Mouse (Mus musculus): ENCODE measurements at regions not wholly inside any gene's neighbourhood (a gene's known extent, or its start where the extent isn't known, plus 50 kb on each side); places are given as distances from the start of the nearest gene placed in this dataset.

GRCm38 (mm10) chr14:120679072-120679471 is 200.8 kb downstream of the Rap2a start:
- DNase-seq (ENCODE audit: low spot score) (no peak), ATAC-seq (replicated peaks; ENCODE audit: low FRiP score) (no peak)
- no peaks in the 10 kb centered on the region for H3K36me3 ChIP-seq (ENCODE audit: control insufficient read depth, insufficient read depth, low read length)
- no peaks in the 10 kb centered on the region for H3K27me3 ChIP-seq (ENCODE audit: control insufficient read depth, insufficient read depth, low read length)
- 68% methylated on average over 2 of the region's 2 CpGs for WGBS
- H3K4me1 ChIP-seq (replicated peaks; ENCODE audit: control insufficient read depth, insufficient read depth, low read length) = no peaks in the 10 kb centered on the region
- no peak overlapping the region for H3K27ac ChIP-seq (ENCODE audit: low read depth, low read length)
- H3K9ac ChIP-seq (ENCODE audit: low read length) = no peak overlapping the region
- no peaks in the 10 kb centered on the region for H3K9me3 ChIP-seq (ENCODE audit: control insufficient read depth, low read length)
- no peak overlapping the region for H3K4me2 ChIP-seq (ENCODE audit: low read depth, low read length, severe bottlenecking)
- H3K4me3 ChIP-seq (ENCODE audit: low read depth, low read length) = no peak overlapping the region

- no peaks in the 10 kb centered on the region for H3K9me3 ChIP-seq (ENCODE audit: control insufficient read depth, low read length)
- H3K4me3 ChIP-seq (ENCODE audit: low read depth, low read length) = no peak overlapping the region
- no peak for DNase-seq (ENCODE audit: low spot score)
- no peak overlapping the region for H3K27ac ChIP-seq (ENCODE audit: low read depth, low read length)
- ATAC-seq (replicated peaks; ENCODE audit: low FRiP score) = no peak
- WGBS = 88% methylated on average over 2 of the region's 2 CpGs
- no peaks in the 10 kb centered on the region for H3K36me3 ChIP-seq (ENCODE audit: control insufficient read depth, insufficient read depth, low read length)
- no peak overlapping the region for H3K4me2 ChIP-seq (ENCODE audit: low read depth, low read length, severe bottlenecking)
- no peak overlapping the region for H3K9ac ChIP-seq (ENCODE audit: low read length)
- no peaks in the 10 kb centered on the region for H3K4me1 ChIP-seq (replicated peaks; ENCODE audit: control insufficient read depth, insufficient read depth, low read length)
- no peaks in the 10 kb centered on the region for H3K27me3 ChIP-seq (ENCODE audit: control insufficient read depth, insufficient read depth, low read length)
Measured at GRCm38 (mm10) chr14:120680272-120680671, 202.0 kb downstream of the Rap2a start.

GRCm38 (mm10) chr14:120685263-120685662 is 207.0 kb downstream of the Rap2a start:
- H3K4me2 ChIP-seq (ENCODE audit: low read depth, low read length, severe bottlenecking) = no peak overlapping the region
- no peaks in the 10 kb centered on the region for H3K4me1 ChIP-seq (replicated peaks; ENCODE audit: control insufficient read depth, insufficient read depth, low read length)
- no peak overlapping the region for H3K27ac ChIP-seq (ENCODE audit: low read depth, low read length)
- no peak for ATAC-seq (replicated peaks; ENCODE audit: low FRiP score)
- DNase-seq (ENCODE audit: low spot score) = no peak
- no peaks in the 10 kb centered on the region for H3K27me3 ChIP-seq (ENCODE audit: control insufficient read depth, insufficient read depth, low read length)
- no peak overlapping the region for H3K4me3 ChIP-seq (ENCODE audit: low read depth, low read length)
- H3K9ac ChIP-seq (ENCODE audit: low read length) = no peak overlapping the region
- no peaks in the 10 kb centered on the region for H3K36me3 ChIP-seq (ENCODE audit: control insufficient read depth, insufficient read depth, low read length)
- no peaks in the 10 kb centered on the region for H3K9me3 ChIP-seq (ENCODE audit: control insufficient read depth, low read length)
- 89% methylated on average over 4 of the region's 4 CpGs for WGBS

- no peak for ATAC-seq (replicated peaks; ENCODE audit: low FRiP score)
Measured at GRCm38 (mm10) chr14:120685877-120686276, 207.6 kb downstream of the Rap2a start.

GRCm38 (mm10) chr14:120686751-120687150 is 208.5 kb downstream of the Rap2a start:
- no peaks in the 10 kb centered on the region for H3K9me3 ChIP-seq (ENCODE audit: control insufficient read depth, low read length)
- DNase-seq (ENCODE audit: low spot score) (no peak), ATAC-seq (replicated peaks; ENCODE audit: low FRiP score) (no peak)
- no peak overlapping the region for H3K4me3 ChIP-seq (ENCODE audit: low read depth, low read length)
- H3K4me1 ChIP-seq (replicated peaks; ENCODE audit: control insufficient read depth, insufficient read depth, low read length) = no peaks in the 10 kb centered on the region
- H3K4me2 ChIP-seq (ENCODE audit: low read depth, low read length, severe bottlenecking) = no peak overlapping the region
- 88% methylated on average over 4 of the region's 4 CpGs for WGBS
- H3K27me3 ChIP-seq (ENCODE audit: control insufficient read depth, insufficient read depth, low read length) = no peaks in the 10 kb centered on the region
- no peak overlapping the region for H3K27ac ChIP-seq (ENCODE audit: low read depth, low read length)
- no peaks in the 10 kb centered on the region for H3K36me3 ChIP-seq (ENCODE audit: control insufficient read depth, insufficient read depth, low read length)
- no peak overlapping the region for H3K9ac ChIP-seq (ENCODE audit: low read length)

More at GRCm38 (mm10) chr14:120685877-120686276, 207.6 kb downstream of the Rap2a start:
- H3K27ac ChIP-seq (ENCODE audit: low read depth, low read length) = no peak overlapping the region
- H3K9me3 ChIP-seq (ENCODE audit: control insufficient read depth, low read length) = no peaks in the 10 kb centered on the region
- H3K9ac ChIP-seq (ENCODE audit: low read length) = no peak overlapping the region
- no peak overlapping the region for H3K4me2 ChIP-seq (ENCODE audit: low read depth, low read length, severe bottlenecking)
- 92% methylated on average over 7 of the region's 7 CpGs for WGBS
- H3K4me1 ChIP-seq (replicated peaks; ENCODE audit: control insufficient read depth, insufficient read depth, low read length) = no peaks in the 10 kb centered on the region
- no peak overlapping the region for H3K4me3 ChIP-seq (ENCODE audit: low read depth, low read length)
- H3K36me3 ChIP-seq (ENCODE audit: control insufficient read depth, insufficient read depth, low read length) = no peaks in the 10 kb centered on the region
- DNase-seq (ENCODE audit: low spot score) = no peak
- no peaks in the 10 kb centered on the region for H3K27me3 ChIP-seq (ENCODE audit: control insufficient read depth, insufficient read depth, low read length)

- ATAC-seq (replicated peaks; ENCODE audit: low FRiP score) = no peak
- 81% methylated on average over 4 of the region's 4 CpGs for WGBS
Measured at GRCm38 (mm10) chr14:120699378-120699777, 211.6 kb upstream of the Ipo5 start.

GRCm38 (mm10) chr14:120705301-120705801 is 205.7 kb upstream of the Ipo5 start:
- no peaks in the 10 kb centered on the region for H3K36me3 ChIP-seq (ENCODE audit: control insufficient read depth, insufficient read depth, low read length)
- no peak for DNase-seq (ENCODE audit: low spot score)
- no peak for ATAC-seq (replicated peaks; ENCODE audit: low FRiP score)
- no peaks in the 10 kb centered on the region for H3K27me3 ChIP-seq (ENCODE audit: control insufficient read depth, insufficient read depth, low read length)
- H3K27ac ChIP-seq (ENCODE audit: low read depth, low read length) = no peak overlapping the region
- no peaks in the 10 kb centered on the region for H3K9me3 ChIP-seq (ENCODE audit: control insufficient read depth, low read length)
- H3K4me2 ChIP-seq (ENCODE audit: low read depth, low read length, severe bottlenecking) = no peak overlapping the region
- whole genome bisulfite sequencing = 87% methylated on average over 4 of the region's 4 CpGs
- no peaks in the 10 kb centered on the region for H3K4me1 ChIP-seq (replicated peaks; ENCODE audit: control insufficient read depth, insufficient read depth, low read length)
- H3K4me3 ChIP-seq (ENCODE audit: low read depth, low read length) = no peak overlapping the region
- no peak overlapping the region for H3K9ac ChIP-seq (ENCODE audit: low read length)

More at GRCm38 (mm10) chr14:120699378-120699777, 211.6 kb upstream of the Ipo5 start:
- Histone ChIP-seq H3K4me2 (ENCODE audit: low read depth, low read length, severe bottlenecking) (no peak overlapping the region), H3K9me3 (ENCODE audit: control insufficient read depth, low read length) (no peaks in the 10 kb centered on the region), H3K4me3 (ENCODE audit: low read depth, low read length) (no peak overlapping the region), H3K27ac (ENCODE audit: low read depth, low read length) (no peak overlapping the region), H3K9ac (ENCODE audit: low read length) (no peak overlapping the region), H3K36me3 (ENCODE audit: control insufficient read depth, insufficient read depth, low read length) (no peaks in the 10 kb centered on the region), H3K4me1 (replicated peaks; ENCODE audit: control insufficient read depth, insufficient read depth, low read length) (no peaks in the 10 kb centered on the region), H3K27me3 (ENCODE audit: control insufficient read depth, insufficient read depth, low read length) (no peaks in the 10 kb centered on the region)
- DNase-seq (ENCODE audit: low spot score) = no peak

- ATAC-seq (replicated peaks; ENCODE audit: low FRiP score) (no peak), DNase-seq (ENCODE audit: low spot score) (no peak)
- H3K4me1 ChIP-seq (replicated peaks; ENCODE audit: control insufficient read depth, insufficient read depth, low read length) = no peaks in the 10 kb centered on the region
- H3K9ac ChIP-seq (ENCODE audit: low read length) = no peak overlapping the region
- no peaks in the 10 kb centered on the region for H3K27me3 ChIP-seq (ENCODE audit: control insufficient read depth, insufficient read depth, low read length)
- H3K4me2 ChIP-seq (ENCODE audit: low read depth, low read length, severe bottlenecking) = no peak overlapping the region
- H3K9me3 ChIP-seq (ENCODE audit: control insufficient read depth, low read length) = no peaks in the 10 kb centered on the region
- no peak overlapping the region for H3K4me3 ChIP-seq (ENCODE audit: low read depth, low read length)
- no peaks in the 10 kb centered on the region for H3K36me3 ChIP-seq (ENCODE audit: control insufficient read depth, insufficient read depth, low read length)
- no peak overlapping the region for H3K27ac ChIP-seq (ENCODE audit: low read depth, low read length)
- WGBS = 92% methylated on average over 4 of the region's 4 CpGs
Measured at GRCm38 (mm10) chr14:120710782-120711181, 200.2 kb upstream of the Ipo5 start.
